Mouse (Mus musculus) embryonic facial prominence, embryonic 12.5 days (tissue): Measurements from ENCODE around the gene Pgs1. TPM values are rescaled to one million over a fixed set of nuclear protein-coding genes. Genes with fewer than 3 reads are reported as not detected.

Experiments used
- ATAC-seq: fragments of 200-750 bp; cut with Nextera tagmentation; 2 replicates; pipeline ENCODE4 v1.8.0; 2017; ENCODE audit not compliant: insufficient number of reproducible peaks, insufficient read depth, low FRiP score, low TSS enrichment
- H3K27ac ChIP-seq: fragments of 300-500 bp; sonication (generic); 2 replicates; pipeline ENCODE4 v1.5.1; 2016; ENCODE audit warnings: mild to moderate bottlenecking
- H3K27me3 ChIP-seq: fragments of 300-500 bp; sonication (generic); 2 replicates; pipeline ENCODE4 v1.6.1; 2016; ENCODE audit warnings: mild to moderate bottlenecking, moderate library complexity
- H3K36me3 ChIP-seq: fragments of 300-500 bp; sonication (generic); 2 replicates; pipeline ENCODE4 v1.6.1; 2016; ENCODE audit warnings: mild to moderate bottlenecking
- H3K4me1 ChIP-seq: fragments of 300-500 bp; sonication (generic); 2 replicates; pipeline ENCODE4 v1.6.1; 2016
- H3K4me2 ChIP-seq: fragments of 300-500 bp; sonication (generic); replicated peaks from 2 replicates; pipeline ENCODE4 v1.6.1; 2016; ENCODE audit warnings: mild to moderate bottlenecking, moderate library complexity
- H3K4me3 ChIP-seq: fragments of 300-500 bp; sonication (generic); 2 replicates; pipeline ENCODE4 v1.5.1; 2016; ENCODE audit warnings: mild to moderate bottlenecking
- H3K9ac ChIP-seq: fragments of 300-500 bp; sonication (generic); 2 replicates; pipeline ENCODE4 v1.6.1; 2016; ENCODE audit warnings: mild to moderate bottlenecking, moderate library complexity
- H3K9me3 ChIP-seq: fragments of 300-500 bp; sonication (generic); 2 replicates; pipeline ENCODE4 v1.6.1; 2016; ENCODE audit warnings: mild to moderate bottlenecking, moderate library complexity
- WGBS: fragments of 180-500 bp; shearing (Covaris S2); methylation state at CpG from one replicate; pipeline ENCODE4 v1.1.7; 2016; 5-methylcytosine and 5-hydroxymethylcytosine counted together
- polyA plus RNA-seq: library from polyadenylated mRNA; unstranded; fragments of >200 nt; fragmentation: Nextera tagmentation; extraction: Ambion mirVana; gene quantifications from 2 replicates; pipeline ENCODE4 v1.2.1, GENCODE M21; 2016

Gene Pgs1
- polyA plus RNA-seq, 1 experiment from 2014 or later = 43.0 TPM

- Histone ChIP-seq H3K4me1 (peaks cover 21% of the 10 kb centered on the region), H3K9me3 (no peaks in the 10 kb centered on the region), H3K4me3 (no peak overlapping the region), H3K27me3 (no peaks in the 10 kb centered on the region), H3K9ac (no peak overlapping the region), H3K4me2 (no peak overlapping the region), H3K27ac (0 out of 2 replicates have a peak overlapping the region, but pooled peaks have one; percentile 42), H3K36me3 (peaks cover 29% of the 10 kb centered on the region)
- ATAC-seq = no peak
- WGBS = 60% methylated on average over 4 of the region's 4 CpGs
Measured at GRCm38 (mm10) chr11:118009865-118010571, 23.9 kb downstream of the Pgs1 start.

GRCm38 (mm10) chr11:118012595-118012994 is 26.5 kb downstream of the Pgs1 start:
- Histone ChIP-seq H3K9me3 (no peaks in the 10 kb centered on the region), H3K27ac (no peak overlapping the region), H3K4me1 (peaks cover 23% of the 10 kb centered on the region), H3K36me3 (peaks cover 28% of the 10 kb centered on the region), H3K4me3 (no peak overlapping the region), H3K9ac (no peak overlapping the region), H3K4me2 (no peak overlapping the region), H3K27me3 (no peaks in the 10 kb centered on the region)
- no peak for ATAC-seq
- 92% methylated on average over 1 of the region's 1 CpGs for WGBS

- H3K27ac ChIP-seq = no peak overlapping the region
- no peak overlapping the region for H3K4me2 ChIP-seq
- H3K27me3 ChIP-seq = no peaks in the 10 kb centered on the region
- H3K9me3 ChIP-seq = no peaks in the 10 kb centered on the region
- H3K4me3 ChIP-seq = no peak overlapping the region
- H3K4me1 ChIP-seq = peaks cover 17% of the 10 kb centered on the region
- WGBS = 76% methylated on average over 2 of the region's 2 CpGs
- H3K36me3 ChIP-seq = peaks cover 36% of the 10 kb centered on the region
- ATAC-seq = no peak
- H3K9ac ChIP-seq = no peak overlapping the region
Measured at GRCm38 (mm10) chr11:118013339-118013738, 27.2 kb downstream of the Pgs1 start.

DNA sequence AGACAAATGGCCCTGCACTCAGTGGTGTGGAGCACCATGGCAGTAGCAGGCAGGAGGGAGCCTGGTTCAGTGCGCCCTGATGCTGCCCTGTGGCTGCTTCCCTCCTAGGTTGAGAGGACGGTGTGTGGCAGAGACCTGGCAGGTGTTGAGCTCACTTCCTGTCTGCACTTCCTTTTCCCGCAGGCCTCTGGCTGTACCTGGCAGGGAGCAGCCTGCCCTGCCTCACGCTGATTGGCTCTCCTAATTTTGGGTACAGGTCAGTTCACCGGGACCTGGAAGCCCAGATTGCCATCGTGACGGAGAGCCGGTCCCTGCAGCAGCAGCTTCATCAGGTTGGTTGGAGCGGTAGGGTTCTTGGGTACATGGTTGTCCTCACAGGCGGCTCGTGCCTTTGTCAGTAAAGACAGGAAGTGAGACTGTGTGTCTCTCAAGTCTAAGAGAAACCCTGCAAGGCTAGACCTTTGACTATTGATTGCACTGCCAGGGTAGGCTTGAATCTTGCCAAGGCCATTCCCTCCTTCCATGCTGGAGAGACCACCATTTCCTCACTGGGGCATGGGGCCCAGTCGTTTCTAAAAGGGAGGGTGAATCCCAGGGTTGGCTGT is 28.4 kb downstream of the Pgs1 start:
- Histone ChIP-seq H3K4me2 (no peak overlapping the region), H3K36me3 (peaks cover 42% of the 10 kb centered on the region), H3K9me3 (no peaks in the 10 kb centered on the region), H3K4me3 (no peak overlapping the region), H3K27ac (no peak overlapping the region), H3K4me1 (peaks cover 10% of the 10 kb centered on the region), H3K9ac (no peak overlapping the region), H3K27me3 (no peaks in the 10 kb centered on the region)
- no peak for ATAC-seq
- 83% methylated on average over 12 of the region's 12 CpGs for whole genome bisulfite sequencing

GRCm38 (mm10) chr11:118015381-118016145 is 29.5 kb downstream of the Pgs1 start:
- WGBS = 90% methylated on average over 8 of the region's 8 CpGs
- Histone ChIP-seq H3K36me3 (peaks cover 49% of the 10 kb centered on the region), H3K27me3 (no peaks in the 10 kb centered on the region), H3K9me3 (no peaks in the 10 kb centered on the region), H3K27ac (no peak overlapping the region; the same call in 1 of the 2 replicates), H3K4me2 (no peak overlapping the region), H3K4me1 (peaks cover 6% of the 10 kb centered on the region; the same call in 1 of the 2 replicates), H3K9ac (no peak overlapping the region), H3K4me3 (no peak overlapping the region)
- ATAC-seq = no peak

DNA sequence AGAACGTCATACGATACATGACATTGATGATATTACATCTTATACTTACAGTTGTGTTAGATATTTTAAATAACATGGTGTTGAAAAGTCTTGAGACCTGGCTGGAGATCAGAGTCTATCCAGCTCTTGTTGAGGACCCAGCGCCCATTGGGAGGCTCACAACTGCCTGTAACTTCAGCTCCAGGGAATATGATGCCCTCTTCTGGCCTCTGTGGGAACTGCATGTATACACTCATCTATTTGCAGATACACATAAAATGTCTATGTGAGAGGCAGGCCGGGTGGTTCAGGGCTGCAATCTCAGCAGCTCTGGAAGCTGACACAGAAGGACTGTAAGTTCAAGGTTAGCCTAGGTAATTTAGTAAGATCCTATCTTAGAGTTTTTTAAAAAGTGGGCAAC is 32.2 kb downstream of the Pgs1 start:
- no peak overlapping the region for H3K4me2 ChIP-seq
- no peak for ATAC-seq
- H3K27me3 ChIP-seq = no peaks in the 10 kb centered on the region
- H3K36me3 ChIP-seq = peaks cover 68% of the 10 kb centered on the region
- H3K9me3 ChIP-seq = no peaks in the 10 kb centered on the region
- no peak overlapping the region for H3K4me3 ChIP-seq
- H3K27ac ChIP-seq = no peak overlapping the region
- 0 out of 2 replicates have a peak, but pooled peaks cover 6% of the 10 kb centered on the region for H3K4me1 ChIP-seq
- H3K9ac ChIP-seq = no peak overlapping the region
- 95% methylated on average over 4 of the region's 4 CpGs for WGBS

GRCm38 (mm10) chr11:118021806-118022205 is 35.7 kb downstream of the Pgs1 start:
- WGBS = 83% methylated on average over 1 of the region's 1 CpGs
- Histone ChIP-seq H3K36me3 (peaks cover 67% of the 10 kb centered on the region), H3K9ac (no peak overlapping the region), H3K4me3 (no peak overlapping the region), H3K4me2 (no peak overlapping the region), H3K9me3 (no peaks in the 10 kb centered on the region), H3K27ac (no peak overlapping the region), H3K4me1 (no peaks in the 10 kb centered on the region), H3K27me3 (no peaks in the 10 kb centered on the region)
- ATAC-seq = no peak

DNA sequence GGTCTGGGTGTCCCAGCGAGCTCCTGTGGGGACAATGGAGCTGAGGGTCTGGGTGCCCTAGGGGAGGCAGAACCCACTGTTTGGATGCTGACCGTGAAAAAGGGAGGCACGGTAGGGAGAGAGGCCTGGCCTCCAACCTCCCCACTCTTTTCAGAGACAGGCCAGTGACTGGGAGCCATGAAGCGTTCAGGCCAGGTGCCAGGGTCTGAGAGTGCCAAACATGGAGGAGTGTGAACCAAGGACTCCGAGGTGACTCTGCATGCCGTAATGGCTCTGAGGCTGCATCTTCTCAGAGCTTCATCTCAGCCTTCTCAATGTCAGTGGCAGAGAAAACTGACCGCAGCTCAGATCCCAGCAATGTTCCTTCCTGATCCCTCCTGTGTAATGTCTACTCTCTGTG is 37.4 kb downstream of the Pgs1 start:
- ATAC-seq = no peak
- Histone ChIP-seq H3K4me3 (no peak overlapping the region), H3K27me3 (no peaks in the 10 kb centered on the region), H3K27ac (no peak overlapping the region), H3K4me2 (no peak overlapping the region), H3K9me3 (no peaks in the 10 kb centered on the region), H3K9ac (no peak overlapping the region), H3K4me1 (no peaks in the 10 kb centered on the region), H3K36me3 (peaks cover 56% of the 10 kb centered on the region)
- 94% methylated on average over 7 of the region's 7 CpGs for WGBS

- ATAC-seq = no peak
- 54% methylated on average over 2 of the region's 2 CpGs for WGBS
- no peaks in the 10 kb centered on the region for H3K4me1 ChIP-seq
Measured at GRCm38 (mm10) chr11:118024111-118024510, 38.0 kb downstream of the Pgs1 start.

GRCm38 (mm10) chr11:118029170-118029569 is 43.1 kb downstream of the Pgs1 start:
- Histone ChIP-seq H3K27ac (no peak overlapping the region), H3K9me3 (no peaks in the 10 kb centered on the region), H3K4me1 (no peaks in the 10 kb centered on the region), H3K27me3 (no peaks in the 10 kb centered on the region), H3K4me2 (no peak overlapping the region), H3K36me3 (peaks cover 27% of the 10 kb centered on the region), H3K4me3 (no peak overlapping the region), H3K9ac (no peak overlapping the region)
- WGBS = 89% methylated on average over 6 of the region's 6 CpGs
- no peak for ATAC-seq

More at GRCm38 (mm10) chr11:118024111-118024510, 38.0 kb downstream of the Pgs1 start:
- H3K27me3 ChIP-seq = no peaks in the 10 kb centered on the region
- no peak overlapping the region for H3K4me2 ChIP-seq
- H3K36me3 ChIP-seq = peaks cover 53% of the 10 kb centered on the region
- H3K9me3 ChIP-seq = no peaks in the 10 kb centered on the region
- no peak overlapping the region for H3K4me3 ChIP-seq
- H3K9ac ChIP-seq = no peak overlapping the region
- no peak overlapping the region for H3K27ac ChIP-seq

DNA sequence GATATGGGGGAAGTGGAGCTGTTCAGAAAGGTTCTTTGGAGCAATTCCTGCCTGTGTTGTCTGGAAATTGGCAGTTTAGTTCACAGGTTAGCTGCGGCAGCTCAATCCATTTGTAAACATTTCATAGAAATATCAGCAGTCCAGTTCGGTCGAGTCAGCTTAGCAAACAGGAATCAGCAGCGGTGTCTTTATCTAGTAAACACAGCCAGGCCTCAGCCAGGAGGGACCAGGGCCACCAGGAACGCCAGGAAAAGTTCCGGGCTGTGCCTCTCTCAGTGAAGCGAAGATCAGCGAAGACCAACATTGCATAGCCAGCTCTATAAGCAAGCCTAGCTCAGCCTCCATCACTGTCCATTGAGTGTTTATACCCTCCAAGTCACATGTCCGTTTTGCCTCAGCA is 45.0 kb downstream of the Pgs1 start:
- Histone ChIP-seq H3K4me1 (no peaks in the 10 kb centered on the region), H3K27ac (no peak overlapping the region), H3K9ac (no peak overlapping the region), H3K4me2 (no peak overlapping the region), H3K27me3 (no peaks in the 10 kb centered on the region), H3K4me3 (no peak overlapping the region), H3K36me3 (peaks cover 13% of the 10 kb centered on the region; the same call in 1 of the 2 replicates), H3K9me3 (no peaks in the 10 kb centered on the region)
- no peak for ATAC-seq
- 96% methylated on average over 9 of the region's 9 CpGs for WGBS
